Mouse (Mus musculus) embryo, embryonic 10.5 days (tissue): ENCODE measurements at regions not wholly inside any gene's neighbourhood (a gene's known extent, or its start where the extent isn't known, plus 50 kb on each side); places are given as distances from the start of the nearest gene placed in this dataset.
A peak's percentile ranks its signal among the peaks of the same experiment; 100 is the strongest.

Experiments used
- DNase-seq: peaks from one replicate; pipeline ENCODE4 v3.0.0-alpha.2; 2015; ENCODE audit warnings: low spot score

GRCm38 (mm10) chr6:16365450-16365849 lies 532.8 kb downstream of the Tfec start:
- no peak for DNase-seq

GRCm38 (mm10) chr6:16362057-16362456 lies 536.2 kb downstream of the Tfec start:
- DNase-seq = no peak

GRCm38 (mm10) chr6:16359881-16360711 lies 538.1 kb downstream of the Tfec start:
- peak; percentile 42 for DNase-seq

DNA sequence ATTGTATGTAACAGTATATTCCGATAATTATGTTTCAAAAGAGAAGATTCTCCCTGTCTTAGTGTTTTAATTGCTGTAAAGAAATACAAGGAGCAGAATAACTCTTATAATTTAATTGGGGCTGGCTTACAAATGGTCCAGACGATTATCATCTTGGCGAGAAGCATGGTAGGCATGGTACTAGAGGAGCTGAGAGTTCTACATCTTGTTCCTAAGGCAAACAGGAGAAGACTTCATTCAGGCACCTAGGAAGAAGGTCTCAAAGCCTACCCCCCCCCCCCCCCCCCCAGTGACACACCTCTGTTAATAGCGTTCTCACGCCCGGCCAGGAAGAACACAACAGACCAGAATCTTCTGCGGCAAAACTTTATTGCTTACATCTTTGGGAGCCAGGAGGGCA lies 538.8 kb downstream of the Tfec start:
- peak; percentile 9 for DNase-seq

GRCm38 (mm10) chr6:16333638-16334037 lies 564.6 kb downstream of the Tfec start:
- DNase-seq = peak; percentile 51

DNA sequence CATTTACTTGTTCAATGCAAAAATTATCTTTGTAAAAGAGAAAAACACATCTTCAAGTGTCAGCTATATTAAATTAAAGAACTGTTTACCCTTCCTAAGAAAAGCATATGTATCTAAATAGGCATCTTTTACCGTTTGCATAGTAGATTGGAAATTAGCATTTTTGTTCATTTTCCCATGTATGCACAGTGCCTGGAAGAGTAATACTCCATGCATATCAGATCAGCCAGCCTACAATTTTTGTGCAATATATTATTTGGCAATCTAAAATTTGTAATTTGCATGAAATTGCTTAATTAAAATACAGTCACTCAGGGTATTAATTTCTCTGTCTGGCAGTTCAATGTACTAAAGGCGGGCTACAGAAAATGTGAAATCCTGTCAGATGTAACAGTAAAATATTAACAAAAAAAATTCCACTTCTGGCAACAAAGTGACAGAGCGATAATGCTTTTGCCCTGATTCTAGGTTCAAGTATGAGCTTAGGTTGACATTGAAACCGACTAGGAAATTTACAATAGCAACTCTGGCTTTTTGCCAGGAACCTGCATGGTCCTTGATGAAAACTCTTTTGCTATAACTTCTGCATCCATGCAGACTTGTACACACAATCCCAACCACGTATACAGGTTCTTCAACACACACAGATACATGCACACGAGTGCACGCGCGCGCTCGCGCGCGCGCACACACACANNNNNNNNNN lies 583.8 kb downstream of the Tfec start:
- DNase-seq = no peak

DNA sequence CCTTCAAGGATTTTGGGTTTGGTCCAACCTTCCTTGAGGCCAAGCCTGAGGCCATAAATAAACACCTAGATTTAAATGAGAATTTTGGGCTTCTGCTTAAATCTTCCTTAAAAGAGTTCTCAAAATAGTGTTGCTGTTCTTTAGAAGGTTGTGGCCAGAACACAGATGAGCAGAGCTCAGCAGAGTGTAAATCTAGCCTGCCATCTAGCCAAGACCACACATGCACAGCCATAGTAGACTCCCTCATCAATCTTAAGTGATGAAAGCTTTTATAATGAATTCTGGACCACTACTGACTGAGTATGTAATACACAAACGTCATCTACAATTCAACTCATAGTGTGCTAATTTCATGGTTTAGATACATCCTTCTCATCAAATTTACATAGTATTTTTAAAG lies 585.3 kb downstream of the Tfec start:
- DNase-seq = peak; percentile 14

DNA sequence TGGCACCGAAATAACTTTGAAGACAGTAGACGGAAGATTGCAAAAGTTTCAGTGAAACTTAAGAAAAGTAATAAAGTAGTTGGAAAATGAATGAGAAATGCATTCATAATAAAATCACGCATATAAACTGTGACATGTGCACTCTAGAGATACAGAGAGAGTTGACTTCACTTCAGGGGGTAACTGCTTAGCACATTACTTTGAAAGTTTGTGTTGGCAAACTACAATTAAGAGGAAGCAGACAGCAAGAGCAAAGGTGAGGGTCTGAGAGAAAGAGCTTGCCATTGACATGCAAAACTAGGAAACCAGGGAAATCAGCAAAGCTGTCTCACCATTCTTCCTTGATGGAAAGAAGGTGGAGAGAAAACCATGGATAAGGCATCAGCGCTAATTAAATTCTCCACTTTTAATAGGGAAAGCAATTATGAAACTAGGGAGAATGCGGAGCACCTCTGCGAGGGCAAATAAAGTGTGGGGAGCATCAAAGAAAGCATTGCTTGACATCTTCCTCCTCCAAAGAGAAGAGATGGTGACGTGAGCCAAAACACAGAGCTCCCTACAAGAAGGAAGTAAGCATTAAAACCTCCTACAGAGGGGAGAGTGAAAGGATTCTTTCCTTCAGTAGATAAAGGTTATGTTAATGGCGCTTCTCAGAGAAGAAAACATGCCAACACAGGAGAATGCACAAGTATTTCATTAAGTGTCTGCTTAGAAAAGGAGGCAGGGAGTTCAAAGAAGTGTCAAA lies 563.0 kb downstream of the Mdfic start:
- peak; percentile 8 for DNase-seq

- DNase-seq = no peak
These were observed 561.5 kb downstream of the Mdfic start for GRCm38 (mm10) chr6:16281938-16282337.
